Mouse (Mus musculus): ENCODE data around the gene Zfhx3. TPM values are rescaled to one million over a fixed set of nuclear protein-coding genes. Genes with fewer than 3 reads are reported as not detected.
A peak's percentile ranks its signal among the peaks of the same experiment; 100 is the strongest.

Gene Zfhx3
- polyA plus RNA-seq, 1 experiment from 2014 or later: 22.0 TPM

GRCm38 (mm10) chr8:108868259-108869090, 926.0 kb downstream of the Zfhx3 start:
- 82% methylated on average over 14 of the region's 14 CpGs for WGBS
- no peaks in the 10 kb centered on the region for H3K27me3 ChIP-seq (ENCODE audit: insufficient read depth, poor library complexity, severe bottlenecking)
- H3K4me3 ChIP-seq: no peak overlapping the region
- H3K4me1 ChIP-seq (replicated peaks): peaks cover 44% of the 10 kb centered on the region
- peak overlapping the region; percentile 70 for H3K27ac ChIP-seq
- H3K9me3 ChIP-seq: no peaks in the 10 kb centered on the region
- H3K36me3 ChIP-seq: peaks cover 26% of the 10 kb centered on the region
- no peak for DNase-seq (ENCODE audit: low spot score)

GRCm38 (mm10) chr8:108869420-108869819, 927.0 kb downstream of the Zfhx3 start:
- Histone ChIP-seq H3K4me3 (no peak overlapping the region), H3K4me1 (replicated peaks) (peaks cover 40% of the 10 kb centered on the region), H3K27me3 (ENCODE audit: insufficient read depth, poor library complexity, severe bottlenecking) (no peaks in the 10 kb centered on the region), H3K36me3 (peaks cover 33% of the 10 kb centered on the region), H3K27ac (no peak overlapping the region), H3K9me3 (peaks cover 8% of the 10 kb centered on the region; the same call in 1 of the 2 replicates)
- DNase-seq (ENCODE audit: low spot score): no peak
- WGBS: 92% methylated on average over 3 of the region's 3 CpGs

GRCm38 (mm10) chr8:108869935-108870334, 927.5 kb downstream of the Zfhx3 start:
- peaks cover 36% of the 10 kb centered on the region for H3K4me1 ChIP-seq (replicated peaks)
- H3K27ac ChIP-seq: no peak overlapping the region
- H3K4me3 ChIP-seq: no peak overlapping the region
- no peaks in the 10 kb centered on the region for H3K27me3 ChIP-seq (ENCODE audit: insufficient read depth, poor library complexity, severe bottlenecking)
- H3K36me3 ChIP-seq: peaks cover 33% of the 10 kb centered on the region
- DNase-seq (ENCODE audit: low spot score): no peak
- WGBS: 86% methylated on average over 5 of the region's 5 CpGs
- peaks cover 8% of the 10 kb centered on the region; the same call in 1 of the 2 replicates for H3K9me3 ChIP-seq

- Histone ChIP-seq H3K4me3 (no peak overlapping the region), H3K27me3 (ENCODE audit: insufficient read depth, poor library complexity, severe bottlenecking) (no peaks in the 10 kb centered on the region), H3K36me3 (peaks cover 33% of the 10 kb centered on the region), H3K27ac (no peak overlapping the region), H3K9me3 (peaks cover 8% of the 10 kb centered on the region; the same call in 1 of the 2 replicates), H3K4me1 (replicated peaks) (peaks cover 32% of the 10 kb centered on the region)
- no peak for DNase-seq (ENCODE audit: low spot score)
- 98% methylated on average over 3 of the region's 3 CpGs for WGBS
These were observed 927.9 kb downstream of the Zfhx3 start for GRCm38 (mm10) chr8:108870371-108870770.

- peaks cover 4% of the 10 kb centered on the region; the same call in 1 of the 2 replicates for H3K4me1 ChIP-seq (replicated peaks)
- no peak for DNase-seq (ENCODE audit: low spot score)
- no peaks in the 10 kb centered on the region for H3K27me3 ChIP-seq (ENCODE audit: insufficient read depth, poor library complexity, severe bottlenecking)
- no peak overlapping the region for H3K27ac ChIP-seq
- peaks cover 8% of the 10 kb centered on the region; the same call in 1 of the 2 replicates for H3K9me3 ChIP-seq
- peaks cover 39% of the 10 kb centered on the region for H3K36me3 ChIP-seq
- H3K4me3 ChIP-seq: no peak overlapping the region
- 88% methylated on average over 5 of the region's 5 CpGs for WGBS
These were observed 933.3 kb downstream of the Zfhx3 start for GRCm38 (mm10) chr8:108875722-108876121.

GRCm38 (mm10) chr8:108880101-108880500, 937.7 kb downstream of the Zfhx3 start:
- Histone ChIP-seq H3K4me1 (replicated peaks) (peaks cover 29% of the 10 kb centered on the region), H3K27ac (no peak overlapping the region), H3K27me3 (ENCODE audit: insufficient read depth, poor library complexity, severe bottlenecking) (no peaks in the 10 kb centered on the region), H3K36me3 (peaks cover 19% of the 10 kb centered on the region; the same call in 1 of the 2 replicates), H3K4me3 (no peak overlapping the region), H3K9me3 (no peaks in the 10 kb centered on the region)
- no peak for DNase-seq (ENCODE audit: low spot score)
- 94% methylated on average over 6 of the region's 6 CpGs for WGBS

- Histone ChIP-seq H3K27ac (no peak overlapping the region), H3K9me3 (no peaks in the 10 kb centered on the region), H3K27me3 (ENCODE audit: insufficient read depth, poor library complexity, severe bottlenecking) (no peaks in the 10 kb centered on the region), H3K4me1 (replicated peaks) (peaks cover 40% of the 10 kb centered on the region), H3K36me3 (peaks cover 19% of the 10 kb centered on the region; the same call in 1 of the 2 replicates), H3K4me3 (no peak overlapping the region)
- WGBS: 95% methylated on average over 7 of the region's 7 CpGs
- DNase-seq (ENCODE audit: low spot score): no peak
These were observed 938.9 kb downstream of the Zfhx3 start for GRCm38 (mm10) chr8:108881336-108881735.

GRCm38 (mm10) chr8:108882073-108882472, 939.6 kb downstream of the Zfhx3 start:
- Histone ChIP-seq H3K27me3 (ENCODE audit: insufficient read depth, poor library complexity, severe bottlenecking) (no peaks in the 10 kb centered on the region; the same call in 1 of the 2 replicates), H3K9me3 (no peaks in the 10 kb centered on the region), H3K4me3 (no peak overlapping the region), H3K27ac (peak overlapping the region; percentile 35; the same call in 1 of the 2 replicates), H3K4me1 (replicated peaks) (peaks cover 47% of the 10 kb centered on the region), H3K36me3 (peaks cover 19% of the 10 kb centered on the region; the same call in 1 of the 2 replicates)
- no peak for DNase-seq (ENCODE audit: low spot score)
- WGBS: 77% methylated on average over 9 of the region's 9 CpGs

GRCm38 (mm10) chr8:108883381-108883780, 940.9 kb downstream of the Zfhx3 start:
- DNase-seq (ENCODE audit: low spot score): no peak
- H3K36me3 ChIP-seq: peaks cover 17% of the 10 kb centered on the region; the same call in 1 of the 2 replicates
- WGBS: 85% methylated on average over 6 of the region's 6 CpGs
- no peaks in the 10 kb centered on the region; the same call in 1 of the 2 replicates for H3K27me3 ChIP-seq (ENCODE audit: insufficient read depth, poor library complexity, severe bottlenecking)
- peaks cover 60% of the 10 kb centered on the region for H3K4me1 ChIP-seq (replicated peaks)
- no peak overlapping the region for H3K4me3 ChIP-seq
- peak overlapping the region; percentile 35; the same call in 1 of the 2 replicates for H3K27ac ChIP-seq
- H3K9me3 ChIP-seq: no peaks in the 10 kb centered on the region

GRCm38 (mm10) chr8:108884947-108885346, 942.5 kb downstream of the Zfhx3 start:
- Histone ChIP-seq H3K27ac (peak overlapping the region; percentile 82), H3K4me1 (replicated peaks) (peaks cover 76% of the 10 kb centered on the region), H3K9me3 (no peaks in the 10 kb centered on the region), H3K36me3 (0 out of 2 replicates have a peak, but pooled peaks cover 6% of the 10 kb centered on the region), H3K27me3 (ENCODE audit: insufficient read depth, poor library complexity, severe bottlenecking) (no peaks in the 10 kb centered on the region; the same call in 1 of the 2 replicates), H3K4me3 (no peak overlapping the region)
- no peak for DNase-seq (ENCODE audit: low spot score)
- 51% methylated on average over 4 of the region's 4 CpGs for WGBS

- 63% methylated on average over 14 of the region's 14 CpGs for WGBS
- Histone ChIP-seq H3K27ac (peak overlapping the region; percentile 82), H3K27me3 (ENCODE audit: insufficient read depth, poor library complexity, severe bottlenecking) (no peaks in the 10 kb centered on the region; the same call in 1 of the 2 replicates), H3K9me3 (no peaks in the 10 kb centered on the region), H3K4me1 (replicated peaks) (peaks cover 77% of the 10 kb centered on the region), H3K4me3 (no peak overlapping the region), H3K36me3 (0 out of 2 replicates have a peak, but pooled peaks cover 6% of the 10 kb centered on the region)
- DNase-seq (ENCODE audit: low spot score): no peak
These were observed 943.0 kb downstream of the Zfhx3 start for GRCm38 (mm10) chr8:108885450-108885849.

GRCm38 (mm10) chr8:108885861-108886260, 943.4 kb downstream of the Zfhx3 start:
- no peak overlapping the region for H3K4me3 ChIP-seq
- peaks cover 73% of the 10 kb centered on the region for H3K4me1 ChIP-seq (replicated peaks)
- 0 out of 2 replicates have a peak, but pooled peaks cover 6% of the 10 kb centered on the region for H3K36me3 ChIP-seq
- no peak for DNase-seq (ENCODE audit: low spot score)
- H3K9me3 ChIP-seq: no peaks in the 10 kb centered on the region
- H3K27me3 ChIP-seq (ENCODE audit: insufficient read depth, poor library complexity, severe bottlenecking): no peaks in the 10 kb centered on the region; the same call in 1 of the 2 replicates
- WGBS: 56% methylated on average over 12 of the region's 12 CpGs
- H3K27ac ChIP-seq: peak overlapping the region; percentile 82

Measured in hindbrain, embryonic 10.5 days (tissue).